Mouse (Mus musculus): ENCODE measurements around the gene Fam19a5. TPM values are rescaled to one million over a fixed set of nuclear protein-coding genes. Genes with fewer than 3 reads are reported as not detected.

The Fam19a5 gene
- polyA plus RNA-seq, 1 experiment = 0.68 TPM

- no peak overlapping the region for H3K27ac ChIP-seq (ENCODE audit: control insufficient read depth, insufficient read depth, low read depth, low read length)
- H3K4me1 ChIP-seq (ENCODE audit: control insufficient read depth, insufficient read depth, low read length) = no peaks in the 10 kb centered on the region; the same call in 1 of the 2 replicates
- no peak for TF ChIP-seq CTCF (IDR thresholded peaks at IDR 0.05; ENCODE audit: control insufficient read depth, insufficient read depth, insufficient replicate concordance, low read depth, low read length)
- no peak overlapping the region for H3K4me3 ChIP-seq (ENCODE audit: control insufficient read depth, low read depth, low read length)
- H3K27me3 ChIP-seq (ENCODE audit: control insufficient read depth, insufficient read depth, low read length) = no peaks in the 10 kb centered on the region
- H3K36me3 ChIP-seq (ENCODE audit: control insufficient read depth, insufficient read depth, low read length) = no peaks in the 10 kb centered on the region
These were observed 122.1 kb downstream of the Fam19a5 start for GRCm38 (mm10) chr15:87666041-87666750.

GRCm38 (mm10) chr15:87667416-87667815 lies 123.3 kb downstream of the Fam19a5 start:
- Histone ChIP-seq H3K27ac (ENCODE audit: control insufficient read depth, insufficient read depth, low read depth, low read length) (no peak overlapping the region), H3K4me3 (ENCODE audit: control insufficient read depth, low read depth, low read length) (no peak overlapping the region), H3K36me3 (ENCODE audit: control insufficient read depth, insufficient read depth, low read length) (no peaks in the 10 kb centered on the region), H3K27me3 (ENCODE audit: control insufficient read depth, insufficient read depth, low read length) (no peaks in the 10 kb centered on the region), H3K4me1 (ENCODE audit: control insufficient read depth, insufficient read depth, low read length) (no peaks in the 10 kb centered on the region; the same call in 1 of the 2 replicates)
- TF ChIP-seq POLR2A (IDR thresholded peaks at IDR 0.05; ENCODE audit: control insufficient read depth, low read depth, low read length) (no peak), CTCF (IDR thresholded peaks at IDR 0.05; ENCODE audit: control insufficient read depth, insufficient read depth, insufficient replicate concordance, low read depth, low read length) (no peak)

- no peaks in the 10 kb centered on the region for H3K27me3 ChIP-seq (ENCODE audit: control insufficient read depth, insufficient read depth, low read length)
- TF ChIP-seq CTCF (IDR thresholded peaks at IDR 0.05; ENCODE audit: control insufficient read depth, insufficient read depth, insufficient replicate concordance, low read depth, low read length) = no peak
- TF ChIP-seq POLR2A (IDR thresholded peaks at IDR 0.05; ENCODE audit: control insufficient read depth, low read depth, low read length) = no peak
- H3K27ac ChIP-seq (ENCODE audit: control insufficient read depth, insufficient read depth, low read depth, low read length) = no peak overlapping the region
- no peaks in the 10 kb centered on the region; the same call in 1 of the 2 replicates for H3K4me1 ChIP-seq (ENCODE audit: control insufficient read depth, insufficient read depth, low read length)
- no peak overlapping the region for H3K4me3 ChIP-seq (ENCODE audit: control insufficient read depth, low read depth, low read length)
- no peaks in the 10 kb centered on the region for H3K36me3 ChIP-seq (ENCODE audit: control insufficient read depth, insufficient read depth, low read length)
These were observed 124.0 kb downstream of the Fam19a5 start for GRCm38 (mm10) chr15:87668112-87668511.

GRCm38 (mm10) chr15:87671929-87672328 lies 127.8 kb downstream of the Fam19a5 start:
- Histone ChIP-seq H3K27ac (ENCODE audit: control insufficient read depth, insufficient read depth, low read depth, low read length) (no peak overlapping the region), H3K4me3 (ENCODE audit: control insufficient read depth, low read depth, low read length) (no peak overlapping the region), H3K4me1 (ENCODE audit: control insufficient read depth, insufficient read depth, low read length) (no peaks in the 10 kb centered on the region), H3K27me3 (ENCODE audit: control insufficient read depth, insufficient read depth, low read length) (no peaks in the 10 kb centered on the region), H3K36me3 (ENCODE audit: control insufficient read depth, insufficient read depth, low read length) (no peaks in the 10 kb centered on the region)
- TF ChIP-seq CTCF (IDR thresholded peaks at IDR 0.05; ENCODE audit: control insufficient read depth, insufficient read depth, insufficient replicate concordance, low read depth, low read length) (no peak), POLR2A (IDR thresholded peaks at IDR 0.05; ENCODE audit: control insufficient read depth, low read depth, low read length) (no peak)

- no peak overlapping the region for H3K27ac ChIP-seq (ENCODE audit: control insufficient read depth, insufficient read depth, low read depth, low read length)
- no peaks in the 10 kb centered on the region for H3K36me3 ChIP-seq (ENCODE audit: control insufficient read depth, insufficient read depth, low read length)
- no peaks in the 10 kb centered on the region for H3K27me3 ChIP-seq (ENCODE audit: control insufficient read depth, insufficient read depth, low read length)
- no peak for TF ChIP-seq POLR2A (IDR thresholded peaks at IDR 0.05; ENCODE audit: control insufficient read depth, low read depth, low read length)
- TF ChIP-seq CTCF (IDR thresholded peaks at IDR 0.05; ENCODE audit: control insufficient read depth, insufficient read depth, insufficient replicate concordance, low read depth, low read length) = no peak
- H3K4me1 ChIP-seq (ENCODE audit: control insufficient read depth, insufficient read depth, low read length) = no peaks in the 10 kb centered on the region
- H3K4me3 ChIP-seq (ENCODE audit: control insufficient read depth, low read depth, low read length) = no peak overlapping the region
These were observed 134.6 kb downstream of the Fam19a5 start for GRCm38 (mm10) chr15:87678711-87679110.

- Histone ChIP-seq H3K4me1 (ENCODE audit: control insufficient read depth, insufficient read depth, low read length) (no peaks in the 10 kb centered on the region), H3K4me3 (ENCODE audit: control insufficient read depth, low read depth, low read length) (no peak overlapping the region), H3K36me3 (ENCODE audit: control insufficient read depth, insufficient read depth, low read length) (no peaks in the 10 kb centered on the region), H3K27me3 (ENCODE audit: control insufficient read depth, insufficient read depth, low read length) (no peaks in the 10 kb centered on the region), H3K27ac (ENCODE audit: control insufficient read depth, insufficient read depth, low read depth, low read length) (no peak overlapping the region)
- no peak for TF ChIP-seq CTCF (IDR thresholded peaks at IDR 0.05; ENCODE audit: control insufficient read depth, insufficient read depth, insufficient replicate concordance, low read depth, low read length)
These were observed 138.3 kb downstream of the Fam19a5 start for GRCm38 (mm10) chr15:87682410-87682809.

- TF ChIP-seq POLR2A (IDR thresholded peaks at IDR 0.05; ENCODE audit: control insufficient read depth, low read depth, low read length) (no peak), CTCF (IDR thresholded peaks at IDR 0.05; ENCODE audit: control insufficient read depth, insufficient read depth, insufficient replicate concordance, low read depth, low read length) (no peak)
- no peak overlapping the region for H3K4me3 ChIP-seq (ENCODE audit: control insufficient read depth, low read depth, low read length)
- H3K27ac ChIP-seq (ENCODE audit: control insufficient read depth, insufficient read depth, low read depth, low read length) = no peak overlapping the region
- H3K36me3 ChIP-seq (ENCODE audit: control insufficient read depth, insufficient read depth, low read length) = no peaks in the 10 kb centered on the region
- no peaks in the 10 kb centered on the region for H3K4me1 ChIP-seq (ENCODE audit: control insufficient read depth, insufficient read depth, low read length)
- H3K27me3 ChIP-seq (ENCODE audit: control insufficient read depth, insufficient read depth, low read length) = no peaks in the 10 kb centered on the region
These were observed 142.4 kb downstream of the Fam19a5 start for GRCm38 (mm10) chr15:87686415-87687040.
